Mouse (Mus musculus) adrenal gland, postnatal 4 days (tissue): ENCODE measurements around the gene Fam129c. TPM values are rescaled to one million over a fixed set of nuclear protein-coding genes. Genes with fewer than 3 reads are reported as not detected.

Experiments
- DNase-seq, 2 experiments: peaks; one replicate each; pipeline ENCODE4 v3.0.0; 2021 to 2022; ENCODE audit warnings: low spot score in 2 of 2, mixed read lengths in 2 of 2
- microRNA-seq: library from miRNA; unstranded; fragments of <30 nt; microRNA quantifications from one replicate; pipeline ENCODE4 v1.2.0, GENCODE M21; 2021
- total RNA-seq, 2 experiments: library from RNA; stranded (reverse); gene quantifications; 2 replicates each; pipeline ENCODE4 v1.2.3; 2021

Gene Fam129c
- total RNA-seq, 2 experiments from 2014 or later, result 3.4 to 4.3 TPM

- no peak for DNase-seq
These were observed 48.1 kb downstream of the Fam129c start for GRCm38 (mm10) chr8:71645510-71645909.

GRCm38 (mm10) chr8:71654600-71654999 is 57.2 kb downstream of the Fam129c start:
- DNase-seq, result no peak

Small RNAs within 50 kb of the gene (microRNA-seq; reads per million reads assigned to microRNA genes)
- gene Mir6769b, result 0.79 reads per million

Other genes starting within 250 kb of the Fam129c start
- 100 to 1,000 TPM; 210 to 221 TPM for gene Use1, start 230.8 kb upstream of the Fam129c start, total RNA-seq
- 10 to 100 TPM; 12.0 to 13.6 TPM for gene Ocel1, start 226.3 kb upstream of the Fam129c start, total RNA-seq
- gene Nr2f6, start 215.7 kb upstream of the Fam129c start, total RNA-seq, result 10 to 100 TPM; 67.6 to 70.6 TPM
- 10 to 100 TPM; 21.6 to 21.8 TPM for gene Ushbp1, start 201.8 kb upstream of the Fam129c start, total RNA-seq
- 100 to 1,000 TPM; 108 to 109 TPM for gene Babam1, start 200.8 kb upstream of the Fam129c start, total RNA-seq
- gene Ankle1, start 191.6 kb upstream of the Fam129c start, total RNA-seq, result 10 to 100 TPM; 13.5 to 14.6 TPM
- 10 to 100 TPM; 58.9 to 65.9 TPM for gene Abhd8, start 134.0 kb upstream of the Fam129c start, total RNA-seq
- 10 to 100 TPM; 87.7 to 89.8 TPM for gene Mrpl34, start 132.7 kb upstream of the Fam129c start, total RNA-seq
- 10 to 100 TPM; 61.2 to 61.4 TPM for gene Dda1, start 128.4 kb upstream of the Fam129c start, total RNA-seq
- 10 to 100 TPM; 25.9 to 26.3 TPM for gene Ano8, start 111.7 kb upstream of the Fam129c start, total RNA-seq
- 10 to 100 TPM; 30.6 to 32.0 TPM for gene Gtpbp3, start 109.5 kb upstream of the Fam129c start, total RNA-seq
- gene Plvap, start 85.9 kb upstream of the Fam129c start, total RNA-seq, result 100 to 1,000 TPM; 179 to 185 TPM
- gene Ccdc194, start 71.9 kb upstream of the Fam129c start, total RNA-seq, result under 1 TPM in 1 of 2 experiments, not detected in 1; 0.25 TPM
- 10 to 100 TPM; 39.6 to 46.0 TPM for gene Bst2, start 60.2 kb upstream of the Fam129c start, total RNA-seq
- 10 to 100 TPM; 74.5 to 76.0 TPM for gene Mvb12a, start 54.7 kb upstream of the Fam129c start, total RNA-seq
- 1 to 10 TPM; 4.4 to 4.5 TPM for gene Tmem221, start 38.8 kb upstream of the Fam129c start, total RNA-seq
- under 1 TPM; 0.25 to 0.65 TPM for gene Nxnl1, start 31.0 kb upstream of the Fam129c start, total RNA-seq
- 100 to 1,000 TPM; 110 to 111 TPM for gene Slc27a1, start 28.8 kb upstream of the Fam129c start, total RNA-seq
- 100 to 1,000 TPM; 136 to 144 TPM for gene Pgls, start 5.5 kb upstream of the Fam129c start, total RNA-seq
- gene Colgalt1, start 13.3 kb downstream of the Fam129c start, total RNA-seq, result 10 to 100 TPM; 74.6 to 78.2 TPM
- gene Unc13a, start 74.1 kb downstream of the Fam129c start, total RNA-seq, result 10 to 100 TPM; 11.7 to 12.9 TPM
- gene Jak3, start 78.6 kb downstream of the Fam129c start, total RNA-seq, result 10 to 100 TPM; 17.7 to 19.3 TPM
- gene Insl3, start 91.6 kb downstream of the Fam129c start, total RNA-seq, result 1 to 10 TPM; 6.8 to 8.5 TPM
- gene B3gnt3, start 104.1 kb downstream of the Fam129c start, total RNA-seq, result 1 to 10 TPM; 4.4 to 5.0 TPM
- gene Fcho1, start 128.1 kb downstream of the Fam129c start, total RNA-seq, result 1 to 10 TPM; 8.4 to 9.8 TPM